Mouse (Mus musculus): ENCODE data around the gene Skp2. TPM values are rescaled to one million over a fixed set of nuclear protein-coding genes. Genes with fewer than 3 reads are reported as not detected.
A peak's percentile ranks its signal among the peaks of the same experiment; 100 is the strongest.
"Not testable (repeated sequence)": the region's sequence is repeated elsewhere in the genome, so short reads cannot be mapped to it uniquely, and the experiment has no call there.

Gene Skp2
- 64.6 and 68.9 TPM in 2 replicates for polyA plus RNA-seq (2015; fragmentation: Nextera tagmentation; extraction: Ambion mirVana)

GRCm38 (mm10) chr15:9155325-9155724 lies at the start of gene Skp2:
Gene Skp2, minus strand, starts transcription at chr15:9155425.
- Histone ChIP-seq H3K9ac (no peak within 1 kb of the TSS), H3K27ac (no peak within 1 kb of the TSS), H3K36me3 (peaks cover 36% of the 10 kb centered on the region; the same call in 1 of the 2 replicates), H3K4me1 (no peaks in the 10 kb centered on the region), H3K27me3 (no peaks in the 10 kb centered on the region), H3K4me2 (no peak within 1 kb of the TSS), H3K9me3 (no peaks in the 10 kb centered on the region), H3K4me3 (no peak within 1 kb of the TSS)
- ATAC-seq (ENCODE audit: insufficient number of reproducible peaks, low FRiP score, low TSS enrichment, low read depth), result no peak

GRCm38 (mm10) chr15:9198421-9198820 lies 43.2 kb upstream of the Skp2 start:
- no peak for ATAC-seq (ENCODE audit: insufficient number of reproducible peaks, low FRiP score, low TSS enrichment, low read depth)
- Histone ChIP-seq H3K9ac (no peak overlapping the region), H3K4me2 (no peak overlapping the region), H3K9me3 (no peaks in the 10 kb centered on the region), H3K4me1 (no peaks in the 10 kb centered on the region), H3K4me3 (no peak overlapping the region), H3K36me3 (peaks cover 14% of the 10 kb centered on the region), H3K27me3 (no peaks in the 10 kb centered on the region), H3K27ac (no peak overlapping the region)
- 63% methylated on average over 6 of the region's 6 CpGs for WGBS

GRCm38 (mm10) chr15:9192685-9193084 lies 37.5 kb upstream of the Skp2 start:
- H3K9ac ChIP-seq; H3K9me3 ChIP-seq; ATAC-seq (ENCODE audit: insufficient number of reproducible peaks, low FRiP score, low TSS enrichment, low read depth); H3K27ac ChIP-seq; H3K4me1 ChIP-seq; H3K4me3 ChIP-seq; H3K4me2 ChIP-seq; H3K27me3 ChIP-seq: not testable (repeated sequence)
- peaks cover 20% of the 10 kb centered on the region for H3K36me3 ChIP-seq

GRCm38 (mm10) chr15:9189796-9190195 lies 34.6 kb upstream of the Skp2 start:
- Histone ChIP-seq H3K4me1 (no peaks in the 10 kb centered on the region), H3K9me3 (no peaks in the 10 kb centered on the region), H3K36me3 (peaks cover 16% of the 10 kb centered on the region), H3K9ac (no peak overlapping the region), H3K4me3 (no peak overlapping the region), H3K27me3 (no peaks in the 10 kb centered on the region), H3K4me2 (no peak overlapping the region), H3K27ac (no peak overlapping the region)
- 44% methylated on average over 2 of the region's 2 CpGs for WGBS
- no peak for ATAC-seq (ENCODE audit: insufficient number of reproducible peaks, low FRiP score, low TSS enrichment, low read depth)

GRCm38 (mm10) chr15:9183995-9184394 lies 28.8 kb upstream of the Skp2 start:
- WGBS, result 91% methylated on average over 5 of the region's 5 CpGs
- no peak overlapping the region for H3K27ac ChIP-seq
- no peak for ATAC-seq (ENCODE audit: insufficient number of reproducible peaks, low FRiP score, low TSS enrichment, low read depth)
- H3K36me3 ChIP-seq, result peaks cover 20% of the 10 kb centered on the region
- no peak overlapping the region for H3K4me2 ChIP-seq
- no peaks in the 10 kb centered on the region for H3K4me1 ChIP-seq
- H3K9me3 ChIP-seq, result no peaks in the 10 kb centered on the region
- no peak overlapping the region for H3K4me3 ChIP-seq
- H3K9ac ChIP-seq, result no peak overlapping the region
- no peaks in the 10 kb centered on the region for H3K27me3 ChIP-seq

GRCm38 (mm10) chr15:9177038-9177437 lies 21.8 kb upstream of the Skp2 start:
- 96% methylated on average over 3 of the region's 3 CpGs for WGBS
- Histone ChIP-seq H3K9me3 (no peaks in the 10 kb centered on the region), H3K4me2 (no peak overlapping the region), H3K4me1 (no peaks in the 10 kb centered on the region), H3K27me3 (no peaks in the 10 kb centered on the region), H3K4me3 (no peak overlapping the region), H3K36me3 (peaks cover 13% of the 10 kb centered on the region), H3K27ac (no peak overlapping the region), H3K9ac (no peak overlapping the region)
- ATAC-seq (ENCODE audit: insufficient number of reproducible peaks, low FRiP score, low TSS enrichment, low read depth), result no peak

- Histone ChIP-seq H3K36me3 (peaks cover 23% of the 10 kb centered on the region), H3K27me3 (no peaks in the 10 kb centered on the region), H3K4me2 (no peak overlapping the region), H3K27ac (no peak overlapping the region), H3K9ac (no peak overlapping the region), H3K4me1 (no peaks in the 10 kb centered on the region), H3K9me3 (no peaks in the 10 kb centered on the region), H3K4me3 (no peak overlapping the region)
- ATAC-seq (ENCODE audit: insufficient number of reproducible peaks, low FRiP score, low TSS enrichment, low read depth), result no peak
- WGBS, result 76% methylated on average over 6 of the region's 6 CpGs
Measured at GRCm38 (mm10) chr15:9164125-9164524, 8.9 kb upstream of the Skp2 start.

- Histone ChIP-seq H3K27me3 (no peaks in the 10 kb centered on the region), H3K4me1 (no peaks in the 10 kb centered on the region)
- ATAC-seq (ENCODE audit: insufficient number of reproducible peaks, low FRiP score, low TSS enrichment, low read depth), result no peak
Measured at GRCm38 (mm10) chr15:9162557-9163070, 7.4 kb upstream of the Skp2 start.

GRCm38 (mm10) chr15:9140684-9141171 lies 14.5 kb downstream of the Skp2 start:
- peak; percentile 68 for ATAC-seq (ENCODE audit: insufficient number of reproducible peaks, low FRiP score, low TSS enrichment, low read depth)
- Histone ChIP-seq H3K9ac (peak overlapping the region; percentile 79), H3K4me3 (peak overlapping the region; percentile 80), H3K27ac (peak overlapping the region; percentile 80), H3K4me2 (peak overlapping the region; percentile 60), H3K27me3 (no peaks in the 10 kb centered on the region), H3K4me1 (peaks cover 22% of the 10 kb centered on the region), H3K9me3 (no peaks in the 10 kb centered on the region), H3K36me3 (peaks cover 23% of the 10 kb centered on the region)
- 0% methylated on average over 36 of the region's 37 CpGs for WGBS

More at GRCm38 (mm10) chr15:9162557-9163070, 7.4 kb upstream of the Skp2 start:
- H3K4me2 ChIP-seq, result no peak overlapping the region
- H3K9ac ChIP-seq, result no peak overlapping the region
- WGBS, result 70% methylated on average over 4 of the region's 4 CpGs
- H3K4me3 ChIP-seq, result no peak overlapping the region
- no peaks in the 10 kb centered on the region for H3K9me3 ChIP-seq
- peaks cover 14% of the 10 kb centered on the region for H3K36me3 ChIP-seq
- no peak overlapping the region for H3K27ac ChIP-seq

- Histone ChIP-seq H3K4me3 (peak within 1 kb of the TSS; percentile 80), H3K9me3 (no peaks in the 10 kb centered on the region), H3K9ac (peak within 1 kb of the TSS; percentile 79), H3K27me3 (no peaks in the 10 kb centered on the region), H3K27ac (peak within 1 kb of the TSS; percentile 80), H3K36me3 (peaks cover 24% of the 10 kb centered on the region), H3K4me2 (peak within 1 kb of the TSS; percentile 60), H3K4me1 (peaks cover 25% of the 10 kb centered on the region)
- under 1% methylated on average over 34 of the region's 34 CpGs for WGBS
- ATAC-seq (ENCODE audit: insufficient number of reproducible peaks, low FRiP score, low TSS enrichment, low read depth), result peak; percentile 98
Measured at GRCm38 (mm10) chr15:9140252-9140680, 15.0 kb downstream of the Skp2 start, which contains the start of gene Lmbrd2. Gene Lmbrd2, plus strand, starts transcription at chr15:9140550.

- Histone ChIP-seq H3K9me3 (no peaks in the 10 kb centered on the region), H3K27me3 (no peaks in the 10 kb centered on the region), H3K4me2 (peak overlapping the region; percentile 53), H3K4me1 (peaks cover 28% of the 10 kb centered on the region), H3K4me3 (peak overlapping the region; percentile 80), H3K9ac (peak overlapping the region; percentile 33; the same call in 1 of the 2 replicates), H3K27ac (0 out of 2 replicates have a peak overlapping the region, but pooled peaks have one; percentile 12), H3K36me3 (peaks cover 24% of the 10 kb centered on the region)
- no peak for ATAC-seq (ENCODE audit: insufficient number of reproducible peaks, low FRiP score, low TSS enrichment, low read depth)
- WGBS, result 24% methylated on average over 10 of the region's 10 CpGs
Measured at GRCm38 (mm10) chr15:9139447-9139846, 15.8 kb downstream of the Skp2 start.

- Histone ChIP-seq H3K36me3 (peaks cover 33% of the 10 kb centered on the region), H3K27ac (peak overlapping the region; percentile 71), H3K9me3 (no peaks in the 10 kb centered on the region), H3K9ac (no peak overlapping the region), H3K4me3 (no peak overlapping the region), H3K27me3 (no peaks in the 10 kb centered on the region), H3K4me2 (0 out of 2 replicates have a peak overlapping the region, but pooled peaks have one; percentile 1), H3K4me1 (peaks cover 37% of the 10 kb centered on the region)
- WGBS, result 30% methylated on average over 6 of the region's 6 CpGs
- peak; percentile 61 for ATAC-seq (ENCODE audit: insufficient number of reproducible peaks, low FRiP score, low TSS enrichment, low read depth)
Measured at GRCm38 (mm10) chr15:9134891-9135507, 20.2 kb downstream of the Skp2 start.

Data from limb, embryonic 15.5 days (tissue).